Mouse (Mus musculus): ENCODE measurements around the gene Fgf5. TPM values are rescaled to one million over a fixed set of nuclear protein-coding genes. Genes with fewer than 3 reads are reported as not detected.

Fgf5 gene
- total and polyA plus RNA-seq, 3 experiments, result 0.04 to 0.55 (median 0.27) TPM

- H3K4me1 ChIP-seq (ENCODE audit: control insufficient read depth in 1 of 2, insufficient read depth in 2 of 2), result peaks cover 2 to 17% of the 10 kb centered on the region in 2 experiments; a peak in 2 of 4 replicates
- no peaks in the 10 kb centered on the region for H3K79me2 ChIP-seq (replicated peaks; ENCODE audit: control insufficient read depth, extremely low read depth, insufficient read depth, poor library complexity, severe bottlenecking)
- no peak overlapping the region for H3K27ac ChIP-seq (ENCODE audit: insufficient read depth, low read depth)
- no peaks in the 10 kb centered on the region for H3K36me3 ChIP-seq (replicated peaks in 1 of 2; ENCODE audit: control insufficient read depth in 1 of 2, insufficient read depth in 1 of 2, low read length in 1 of 2)
- no peak for DNase-seq (ENCODE audit: extremely low read depth)
- H3K9me3 ChIP-seq (replicated peaks; ENCODE audit: low read length), result peaks cover 1% of the 10 kb centered on the region
- no peak overlapping the region for H3K9ac ChIP-seq (ENCODE audit: insufficient read depth, low read depth)
- no peaks in the 10 kb centered on the region for H3K27me3 ChIP-seq (replicated peaks)
- no peak overlapping the region for H3K4me2 ChIP-seq (ENCODE audit: insufficient read depth, low read depth, poor library complexity, severe bottlenecking)
- H3K4me3 ChIP-seq (replicated peaks in 1 of 3; ENCODE audit: low read depth in 2 of 3, low read length in 2 of 3, poor library complexity in 1 of 3), result no peak overlapping the region
- no peak for TF ChIP-seq MXI1 (IDR thresholded peaks at IDR 0.05; ENCODE audit: low read depth, low read length)
- TF ChIP-seq MYC (IDR thresholded peaks at IDR 0.05; ENCODE audit: low read depth, low read length), result no peak
- no peak for TF ChIP-seq ZKSCAN1 (IDR thresholded peaks at IDR 0.05; ENCODE audit: borderline replicate concordance, low read depth, low read length)
- no peak for TF ChIP-seq MAX (IDR thresholded peaks at IDR 0.05; ENCODE audit: low read length)
- no peak for TF ChIP-seq POLR2AphosphoS2 (IDR thresholded peaks at IDR 0.05; ENCODE audit: low read depth, low read length)
- no peak for TF ChIP-seq BHLHE40 (IDR thresholded peaks at IDR 0.05; ENCODE audit: low read depth, low read length)
- no peak for TF ChIP-seq POLR2A (IDR thresholded peaks at IDR 0.05; ENCODE audit: low read depth, low read length)
- no peak for TF ChIP-seq GABPA (IDR thresholded peaks at IDR 0.05; ENCODE audit: insufficient replicate concordance, low read depth, low read length)
- no peak for TF ChIP-seq NELFE (IDR thresholded peaks at IDR 0.05; ENCODE audit: low read depth, low read length)
- no peak for TF ChIP-seq E2F4 (IDR thresholded peaks at IDR 0.05; ENCODE audit: insufficient replicate concordance, low read depth, low read length)
- no peak for TF ChIP-seq MAZ (IDR thresholded peaks at IDR 0.05; ENCODE audit: low read depth, low read length)
- no peak for TF ChIP-seq ZMIZ1 (IDR thresholded peaks at IDR 0.05; ENCODE audit: low read depth, low read length)
- no peak for TF ChIP-seq TCF12 (IDR thresholded peaks at IDR 0.05; ENCODE audit: low read depth, low read length)
- no peak for TF ChIP-seq JUN (IDR thresholded peaks at IDR 0.05; ENCODE audit: insufficient read depth, low read depth, low read length)
- TF ChIP-seq PAX5 (IDR thresholded peaks at IDR 0.05; ENCODE audit: low read length), result no peak
- TF ChIP-seq CHD1 (IDR thresholded peaks at IDR 0.05; ENCODE audit: low read depth, low read length), result no peak
- no peak for TF ChIP-seq USF2 (conservative IDR thresholded peaks at IDR 0.05; ENCODE audit: low read depth, low read length)
- TF ChIP-seq RAD21 (IDR thresholded peaks at IDR 0.05; ENCODE audit: low read depth, low read length), result no peak
- TF ChIP-seq JUND (conservative IDR thresholded peaks at IDR 0.05; ENCODE audit: low read depth, low read length), result no peak
- no peak for TF ChIP-seq ELF1 (IDR thresholded peaks at IDR 0.05; ENCODE audit: low read depth, low read length)
- dilution Hi-C loops (cut with MboI; ENCODE audit: extremely low pct_ligation_motif_present, extremely low pct_unique_long_range_greater_than_20kb, low sequenced_read_pairs) (no loop called here), in situ Hi-C loops (cut with MboI; ENCODE audit: low pct_ligation_motif_present, low pct_unique_long_range_greater_than_20kb, low sequenced_read_pairs) (no loop called here)
Observed at GRCm38 (mm10) chr5:98221956-98222355, 32.0 kb upstream of the Fgf5 start.

GRCm38 (mm10) chr5:98226710-98227109 lies 27.3 kb upstream of the Fgf5 start:
- no peak overlapping the region for H3K4me2 ChIP-seq (ENCODE audit: insufficient read depth, low read depth, poor library complexity, severe bottlenecking)
- H3K4me3 ChIP-seq (replicated peaks in 1 of 3; ENCODE audit: low read depth in 2 of 3, low read length in 2 of 3, poor library complexity in 1 of 3), result no peak overlapping the region
- H3K9ac ChIP-seq (ENCODE audit: insufficient read depth, low read depth), result no peak overlapping the region
- in situ Hi-C loops (cut with MboI; ENCODE audit: low pct_ligation_motif_present, low pct_unique_long_range_greater_than_20kb, low sequenced_read_pairs) (no loop called here), dilution Hi-C loops (cut with MboI; ENCODE audit: extremely low pct_ligation_motif_present, extremely low pct_unique_long_range_greater_than_20kb, low sequenced_read_pairs) (no loop called here)
- H3K9me3 ChIP-seq (replicated peaks; ENCODE audit: low read length), result peaks cover 1% of the 10 kb centered on the region
- H3K36me3 ChIP-seq (replicated peaks in 1 of 2; ENCODE audit: control insufficient read depth in 1 of 2, insufficient read depth in 1 of 2, low read length in 1 of 2), result no peaks in the 10 kb centered on the region
- no peak for DNase-seq (ENCODE audit: extremely low read depth)
- no peaks in the 10 kb centered on the region for H3K79me2 ChIP-seq (replicated peaks; ENCODE audit: control insufficient read depth, extremely low read depth, insufficient read depth, poor library complexity, severe bottlenecking)
- no peaks in the 10 kb centered on the region for H3K27me3 ChIP-seq (replicated peaks)
- TF ChIP-seq MAZ (IDR thresholded peaks at IDR 0.05; ENCODE audit: low read depth, low read length), result no peak
- no peak for TF ChIP-seq CHD1 (IDR thresholded peaks at IDR 0.05; ENCODE audit: low read depth, low read length)
- no peak for TF ChIP-seq ZKSCAN1 (IDR thresholded peaks at IDR 0.05; ENCODE audit: borderline replicate concordance, low read depth, low read length)
- TF ChIP-seq PAX5 (IDR thresholded peaks at IDR 0.05; ENCODE audit: low read length), result no peak
- no peak for TF ChIP-seq JUND (conservative IDR thresholded peaks at IDR 0.05; ENCODE audit: low read depth, low read length)
- no peak for TF ChIP-seq MAFK (IDR thresholded peaks at IDR 0.05; ENCODE audit: insufficient replicate concordance, low read length)
- no peak for TF ChIP-seq NRF1 (IDR thresholded peaks at IDR 0.05; ENCODE audit: low read depth, low read length)
- no peak for TF ChIP-seq MEF2A (IDR thresholded peaks at IDR 0.05; ENCODE audit: borderline replicate concordance, low read depth, low read length)
- no peak for TF ChIP-seq TBP (conservative IDR thresholded peaks at IDR 0.05; ENCODE audit: low read depth, low read length)
- H3K4me1 ChIP-seq (ENCODE audit: control insufficient read depth in 1 of 2, insufficient read depth in 2 of 2), result peaks cover 5 to 12% of the 10 kb centered on the region in 2 experiments; a peak in 2 of 4 replicates
- no peak overlapping the region for H3K27ac ChIP-seq (ENCODE audit: insufficient read depth, low read depth)
